Mouse (Mus musculus) intestine, embryonic 14.5 days (tissue): ENCODE measurements around the gene Tspan1. TPM values are rescaled to one million over a fixed set of nuclear protein-coding genes. Genes with fewer than 3 reads are reported as not detected.

ENCODE experiments used
- ATAC-seq: fragments of 200-750 bp; cut with Nextera tagmentation; replicated peaks from 2 replicates; pipeline ENCODE4 v1.8.0; 2017; ENCODE audit warnings: low read depth, moderate number of reproducible peaks, moderate TSS enrichment, moderate library complexity; ENCODE audit not compliant: low FRiP score, low TSS enrichment
- DNase-seq: peaks from one replicate; pipeline ENCODE4 v3.0.0-alpha.2; 2018; ENCODE audit warnings: low spot score
- H3K27ac ChIP-seq: fragments of 300-500 bp; sonication (generic); 2 replicates; pipeline ENCODE4 v1.5.1; 2014; ENCODE audit warnings: low read depth, mild to moderate bottlenecking, control low read depth
- H3K27me3 ChIP-seq: fragments of 300-500 bp; sonication (generic); replicated peaks from 2 replicates; pipeline ENCODE4 v1.6.1; 2014; ENCODE audit warnings: low read length, control low read depth; ENCODE audit not compliant: control insufficient read depth, insufficient read depth
- H3K36me3 ChIP-seq: fragments of 300-500 bp; sonication (generic); 2 replicates; pipeline ENCODE4 v1.6.1; 2014; ENCODE audit warnings: low read length, control low read depth; ENCODE audit not compliant: control insufficient read depth, insufficient read depth
- H3K4me1 ChIP-seq: fragments of 300-500 bp; sonication (generic); replicated peaks from 2 replicates; pipeline ENCODE4 v1.6.1; 2014; ENCODE audit warnings: low read length, control low read depth, mixed read lengths; ENCODE audit not compliant: control insufficient read depth, insufficient read depth
- H3K4me2 ChIP-seq: fragments of 300-500 bp; sonication (generic); 2 replicates; pipeline ENCODE4 v1.6.1; 2014; ENCODE audit warnings: low read length
- H3K4me3 ChIP-seq: fragments of 300-500 bp; sonication (generic); 2 replicates; pipeline ENCODE4 v1.5.1; 2014; ENCODE audit warnings: low read depth, low read length, control low read depth, mixed read lengths
- H3K9ac ChIP-seq: fragments of 300-500 bp; sonication (generic); 2 replicates; pipeline ENCODE4 v1.6.1; 2014; ENCODE audit warnings: mild to moderate bottlenecking, low read length
- H3K9me3 ChIP-seq: fragments of 300-500 bp; sonication (generic); 2 replicates; pipeline ENCODE4 v1.6.1; 2016; ENCODE audit warnings: low read length, control low read depth; ENCODE audit not compliant: control insufficient read depth
- WGBS: fragments of 180-500 bp; shearing (Covaris S2); extraction: QIAGEN DNeasy Blood & Tissue Kit; methylation state at CpG from one replicate; pipeline ENCODE4 v1.1.7; 2014; 5-methylcytosine and 5-hydroxymethylcytosine counted together
- polyA plus RNA-seq: library from polyadenylated mRNA; unstranded; fragments of >200 nt; fragmentation: Nextera tagmentation; extraction: Ambion mirVana; gene quantifications from 2 replicates; pipeline ENCODE4 v1.2.1, GENCODE M21; 2014

Gene Tspan1
- polyA plus RNA-seq, result 26.5 and 33.5 TPM in 2 replicates

- Histone ChIP-seq H3K4me1 (no peaks in the 10 kb centered on the region), H3K9me3 (no peaks in the 10 kb centered on the region), H3K9ac (no peak within 1 kb of the TSS), H3K4me3 (no peak within 1 kb of the TSS), H3K27me3 (no peaks in the 10 kb centered on the region), H3K27ac (no peak within 1 kb of the TSS), H3K4me2 (no peak within 1 kb of the TSS; the same call in 1 of the 2 replicates), H3K36me3 (no peaks in the 10 kb centered on the region)
- ATAC-seq, result no peak; the same call in 1 of the 2 replicates
- DNase-seq, result no peak
- 21% methylated on average over 7 of the region's 7 CpGs for WGBS
Observed at GRCm38 (mm10) chr4:116167404-116167803, at the start of gene Tspan1. TSS of gene Tspan1 (minus strand) at chr4:116167601.

- Histone ChIP-seq H3K4me3 (no peak overlapping the region), H3K27ac (no peak overlapping the region), H3K36me3 (no peaks in the 10 kb centered on the region), H3K4me2 (no peak overlapping the region), H3K27me3 (no peaks in the 10 kb centered on the region), H3K4me1 (0 out of 2 replicates have a peak, but pooled peaks cover 7% of the 10 kb centered on the region), H3K9me3 (no peaks in the 10 kb centered on the region), H3K9ac (no peak overlapping the region)
- DNase-seq (no peak), ATAC-seq (no peak)
- 42% methylated on average over 2 of the region's 2 CpGs for WGBS
Observed at GRCm38 (mm10) chr4:116217046-116217445, 49.6 kb upstream of the Tspan1 start.

- H3K36me3 ChIP-seq, result no peaks in the 10 kb centered on the region
- no peak overlapping the region for H3K4me3 ChIP-seq
- no peaks in the 10 kb centered on the region for H3K9me3 ChIP-seq
- DNase-seq, result no peak
- 0 out of 2 replicates have a peak, but pooled peaks cover 7% of the 10 kb centered on the region for H3K4me1 ChIP-seq
- H3K27me3 ChIP-seq, result no peaks in the 10 kb centered on the region
- H3K4me2 ChIP-seq, result no peak overlapping the region
- H3K9ac ChIP-seq, result no peak overlapping the region
- ATAC-seq, result no peak
- 89% methylated on average over 2 of the region's 2 CpGs for WGBS
- no peak overlapping the region for H3K27ac ChIP-seq
Observed at GRCm38 (mm10) chr4:116215895-116216605, 48.6 kb upstream of the Tspan1 start.

GRCm38 (mm10) chr4:116208891-116209290 is 41.5 kb upstream of the Tspan1 start:
- no peak overlapping the region for H3K9ac ChIP-seq
- no peaks in the 10 kb centered on the region for H3K27me3 ChIP-seq
- WGBS, result 80% methylated on average over 1 of the region's 1 CpGs
- ATAC-seq (no peak), DNase-seq (no peak)
- H3K4me3 ChIP-seq, result no peak overlapping the region
- no peak overlapping the region for H3K27ac ChIP-seq
- no peak overlapping the region for H3K4me2 ChIP-seq
- no peaks in the 10 kb centered on the region for H3K4me1 ChIP-seq
- H3K9me3 ChIP-seq, result no peaks in the 10 kb centered on the region
- no peaks in the 10 kb centered on the region for H3K36me3 ChIP-seq

GRCm38 (mm10) chr4:116206531-116206930 is 39.1 kb upstream of the Tspan1 start:
- 66% methylated on average over 4 of the region's 4 CpGs for WGBS
- no peak overlapping the region for H3K4me3 ChIP-seq
- DNase-seq, result no peak
- no peak overlapping the region for H3K27ac ChIP-seq
- H3K4me2 ChIP-seq, result no peak overlapping the region
- no peak for ATAC-seq
- H3K9me3 ChIP-seq, result no peaks in the 10 kb centered on the region
- H3K4me1 ChIP-seq, result no peaks in the 10 kb centered on the region
- no peaks in the 10 kb centered on the region for H3K27me3 ChIP-seq
- H3K9ac ChIP-seq, result no peak overlapping the region
- H3K36me3 ChIP-seq, result no peaks in the 10 kb centered on the region

GRCm38 (mm10) chr4:116204422-116204821 is 37.0 kb upstream of the Tspan1 start:
- Histone ChIP-seq H3K27me3 (no peaks in the 10 kb centered on the region), H3K4me2 (no peak overlapping the region), H3K9ac (no peak overlapping the region), H3K27ac (no peak overlapping the region), H3K36me3 (no peaks in the 10 kb centered on the region), H3K4me1 (no peaks in the 10 kb centered on the region), H3K4me3 (no peak overlapping the region), H3K9me3 (no peaks in the 10 kb centered on the region)
- 69% methylated on average over 3 of the region's 3 CpGs for WGBS
- no peak for ATAC-seq
- no peak for DNase-seq

- ATAC-seq, result no peak
- Histone ChIP-seq H3K27me3 (no peaks in the 10 kb centered on the region), H3K36me3 (no peaks in the 10 kb centered on the region), H3K9ac (no peak overlapping the region), H3K4me1 (no peaks in the 10 kb centered on the region), H3K27ac (no peak overlapping the region), H3K4me3 (no peak overlapping the region), H3K4me2 (no peak overlapping the region), H3K9me3 (no peaks in the 10 kb centered on the region)
- 88% methylated on average over 2 of the region's 2 CpGs for WGBS
- DNase-seq, result no peak
Observed at GRCm38 (mm10) chr4:116198422-116198821, 31.0 kb upstream of the Tspan1 start.

- Histone ChIP-seq H3K27ac (no peak overlapping the region), H3K27me3 (no peaks in the 10 kb centered on the region), H3K9me3 (no peaks in the 10 kb centered on the region), H3K36me3 (no peaks in the 10 kb centered on the region), H3K4me1 (no peaks in the 10 kb centered on the region), H3K9ac (no peak overlapping the region), H3K4me3 (no peak overlapping the region), H3K4me2 (no peak overlapping the region)
- ATAC-seq (no peak), DNase-seq (no peak)
- 53% methylated on average over 9 of the region's 9 CpGs for WGBS
Observed at GRCm38 (mm10) chr4:116193583-116194383, 26.4 kb upstream of the Tspan1 start.
